Mouse (Mus musculus) frontal cortex, adult (tissue): Measurements from ENCODE around the gene Nphs1.
A peak's percentile ranks its signal among the peaks of the same experiment; 100 is the strongest.
"Not testable (repeated sequence)": the region's sequence is repeated elsewhere in the genome, so short reads cannot be mapped to it uniquely, and the experiment has no call there.

Experiments
- ATAC-seq: cut with Nextera tagmentation; 2 replicates; pipeline ENCODE4 v1.9.2; 2017; ENCODE audit warnings: mild to moderate bottlenecking, moderate library complexity, mixed read lengths; ENCODE audit not compliant: low TSS enrichment

The Nphs1 gene

DNA sequence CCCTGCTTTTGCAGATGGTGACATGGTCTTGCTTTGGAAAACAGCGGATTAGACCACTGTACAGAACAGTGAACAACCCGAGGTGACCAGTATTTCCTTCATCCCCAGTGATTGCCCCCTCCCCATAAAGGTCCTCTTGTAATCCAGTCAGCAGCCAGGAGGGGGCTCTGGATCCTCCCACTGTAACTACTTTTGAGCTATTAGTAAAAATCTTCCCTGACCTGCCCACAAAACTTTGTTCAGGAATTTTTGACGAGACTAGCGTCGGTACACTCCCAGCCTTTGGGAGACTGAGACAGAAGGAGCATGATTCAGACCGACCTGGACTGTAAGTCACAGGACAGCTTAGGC lies 32.8 kb downstream of the Nphs1 start:
- no peak for ATAC-seq

DNA sequence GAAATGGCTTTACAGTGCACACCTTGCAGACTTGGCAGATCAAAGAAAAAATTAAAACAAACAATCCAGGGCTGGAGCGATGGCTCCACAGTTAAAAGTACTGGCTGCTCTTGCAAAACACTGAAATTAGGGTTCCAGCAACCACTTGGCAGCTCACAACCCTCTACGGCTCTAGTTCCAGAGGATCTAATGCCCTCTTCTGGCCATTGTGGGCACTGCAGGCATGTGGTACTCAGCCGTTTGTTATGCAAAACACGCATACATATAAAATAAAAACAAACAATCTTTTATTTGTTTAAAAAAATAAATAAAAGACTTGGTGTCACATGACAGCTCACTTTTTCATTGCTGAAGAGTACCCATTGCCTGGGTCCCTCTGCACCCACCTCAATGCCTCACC lies 34.6 kb downstream of the Nphs1 start:
- no peak for ATAC-seq

DNA sequence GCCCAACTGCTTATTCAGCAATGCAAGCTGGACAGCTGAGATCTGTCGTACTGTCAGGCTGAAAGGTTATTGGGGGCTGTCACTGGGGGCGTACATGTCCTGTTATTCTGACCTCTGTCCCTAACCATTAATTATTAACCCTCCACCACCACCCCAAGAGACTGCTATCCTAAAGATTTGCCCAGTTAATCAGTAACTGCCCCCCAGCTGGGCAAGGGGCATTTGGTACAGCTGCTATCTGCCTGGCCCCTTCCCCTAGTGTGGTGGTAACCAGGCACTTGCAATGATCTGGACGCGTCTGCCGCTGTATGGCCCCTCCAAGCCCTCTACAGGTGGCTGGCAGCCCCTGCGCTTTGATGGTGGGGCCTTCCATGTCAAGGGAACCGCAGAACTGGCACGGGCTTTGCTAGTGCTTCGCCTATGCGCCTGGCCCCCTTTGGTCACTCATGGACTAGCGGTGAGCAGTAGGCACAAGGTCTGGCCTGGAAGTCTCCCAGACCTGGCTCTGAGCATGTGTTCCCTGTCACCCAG lies 35.4 kb downstream of the Nphs1 start, which contains the start of gene Prodh2:
Gene Prodh2, plus strand, starts transcription at position 222 of the 531 bp plus-strand sequence.
- ATAC-seq: no peak

DNA sequence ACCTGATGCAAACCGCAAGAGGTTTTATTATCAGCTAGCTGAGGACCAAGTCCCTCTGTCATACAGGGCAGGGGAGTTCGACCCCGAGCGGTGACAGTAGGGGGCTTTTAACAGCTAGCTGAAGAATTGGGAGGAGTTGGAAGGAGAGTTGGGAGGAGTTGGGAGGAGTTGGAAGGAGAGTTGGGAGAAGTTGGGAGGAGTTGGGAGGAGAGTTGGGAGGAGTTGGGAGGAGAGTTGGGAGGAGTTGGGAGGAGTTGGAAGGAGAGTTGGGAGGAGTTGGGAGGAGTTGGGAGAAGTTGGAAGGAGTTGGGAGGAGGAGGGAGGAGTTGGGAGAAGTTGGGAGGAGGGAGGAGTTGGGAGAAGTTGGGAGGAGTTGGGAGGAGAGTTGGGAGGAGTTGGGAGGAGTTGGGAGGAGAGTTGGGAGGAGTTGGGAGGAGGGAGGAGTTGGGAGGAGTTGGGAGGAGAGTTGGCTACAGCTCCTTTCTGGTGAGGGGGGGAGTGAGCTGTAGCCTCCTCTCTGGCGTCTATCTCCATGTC lies 37.5 kb downstream of the Nphs1 start:
- not testable (repeated sequence) for ATAC-seq

DNA sequence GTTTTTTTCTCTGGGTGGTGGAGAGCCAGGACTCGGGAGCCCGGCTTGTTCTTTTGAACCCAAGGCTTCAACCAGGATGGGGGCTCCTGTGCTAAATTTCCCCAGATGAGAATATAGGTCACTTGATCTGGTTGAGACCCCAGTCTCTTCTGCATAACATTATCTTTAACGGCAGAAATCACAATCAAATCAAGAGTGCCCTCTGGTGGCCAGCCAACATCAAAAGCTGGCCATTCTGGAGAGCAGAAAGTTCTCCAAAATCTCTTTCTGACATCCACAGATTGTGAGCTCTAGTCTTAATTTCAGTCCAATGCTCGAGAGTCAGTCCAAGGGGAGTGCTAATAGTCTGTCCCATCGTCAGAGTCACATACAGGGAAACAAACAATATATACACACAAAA lies 43.0 kb downstream of the Nphs1 start:
- ATAC-seq: not testable (repeated sequence)

DNA sequence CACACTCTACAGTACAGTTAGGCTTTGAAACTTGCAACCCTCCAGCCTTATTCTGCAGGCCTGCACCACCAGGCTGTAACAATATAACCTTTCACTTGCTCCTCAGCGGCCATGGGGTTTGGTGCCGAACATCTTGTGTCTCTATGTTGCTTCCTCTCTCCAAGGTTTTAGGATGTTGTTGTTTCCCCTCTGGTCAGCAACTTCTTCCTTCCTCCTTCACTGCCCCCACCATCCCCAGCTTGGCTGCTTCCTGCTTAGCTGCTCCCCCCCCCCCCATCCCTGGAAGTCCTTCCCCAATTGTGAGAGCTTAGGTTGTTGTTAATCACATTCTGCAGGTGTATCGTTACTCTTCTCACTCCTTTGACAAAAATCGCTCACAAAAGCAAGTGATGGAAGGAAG lies 49.9 kb downstream of the Nphs1 start:
- ATAC-seq: no peak

DNA sequence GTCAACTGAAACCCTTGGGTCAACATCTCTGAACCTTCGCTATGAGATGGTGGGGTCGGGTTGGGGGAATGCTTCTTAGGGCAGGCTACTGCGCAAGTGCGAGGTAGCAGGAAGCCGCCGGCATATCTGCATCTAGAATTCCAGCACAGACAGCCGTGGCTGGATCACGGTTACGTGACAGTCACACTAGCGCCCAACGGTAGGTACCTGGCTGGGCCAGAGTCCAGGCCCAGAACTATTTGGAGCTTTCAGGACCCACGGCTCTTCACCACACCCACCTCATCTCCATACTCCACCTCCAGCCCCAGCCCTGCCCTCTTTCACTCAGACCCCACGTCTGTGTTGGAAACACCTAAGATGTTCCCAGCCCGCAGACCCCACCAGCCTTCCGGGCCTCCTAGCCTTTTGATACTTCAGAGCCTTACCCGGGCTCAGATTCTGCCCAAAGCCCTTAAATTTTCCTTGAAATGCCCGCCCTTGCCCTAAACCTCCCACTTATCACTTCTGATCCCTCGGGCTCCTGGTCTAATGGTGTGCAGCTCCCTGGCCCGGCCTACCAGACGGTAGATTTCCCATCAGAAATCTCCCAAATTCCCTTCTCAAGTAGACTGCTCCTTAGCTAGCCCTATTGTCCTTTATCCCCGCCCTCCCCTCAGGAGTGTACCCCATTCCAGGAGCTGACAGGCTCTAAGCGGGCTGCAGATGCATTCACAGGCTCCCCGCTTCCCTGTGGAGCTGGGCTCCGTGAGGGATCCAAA lies 57.1 kb downstream of the Nphs1 start:
- no peak for ATAC-seq

DNA sequence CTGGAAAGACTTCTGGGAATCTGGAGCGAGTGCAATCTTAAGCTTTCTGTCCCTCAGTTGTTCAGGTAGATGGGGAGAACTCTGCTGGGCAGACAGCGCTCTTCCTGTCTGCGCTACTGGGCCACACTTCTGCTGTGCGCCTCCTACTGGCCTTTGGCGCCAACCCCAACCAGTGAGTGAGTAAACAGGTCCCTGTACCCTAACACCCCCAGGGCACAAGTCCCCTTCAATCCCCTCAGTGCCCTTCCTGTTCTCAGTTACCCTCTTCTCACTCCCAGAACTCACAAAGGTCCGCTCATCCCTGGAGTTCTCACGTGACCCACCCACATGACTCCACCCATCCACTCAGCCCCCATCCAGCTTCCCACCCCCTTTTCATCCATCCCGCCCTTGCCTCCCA lies 60.2 kb downstream of the Nphs1 start:
- ATAC-seq: no peak

DNA sequence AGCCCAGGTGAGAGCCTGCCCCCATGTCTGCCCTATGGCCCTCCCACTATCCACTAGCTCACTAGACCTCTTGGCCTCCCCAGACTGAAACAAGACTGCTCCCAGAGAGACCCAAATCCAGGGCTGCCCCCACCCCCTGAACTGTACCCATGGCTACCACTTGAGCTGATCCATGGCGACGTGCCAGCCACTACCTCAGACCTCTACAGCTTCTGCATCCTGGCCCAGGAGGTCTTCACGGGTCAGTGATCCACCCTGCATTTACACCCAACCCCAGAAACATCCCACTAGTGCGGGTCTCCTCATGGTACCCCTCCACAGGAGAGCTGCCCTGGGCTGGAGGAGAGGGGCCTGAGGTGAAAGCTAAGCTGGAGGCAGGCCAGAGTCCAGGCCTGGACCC lies 62.3 kb downstream of the Nphs1 start:
- ATAC-seq: no peak

DNA sequence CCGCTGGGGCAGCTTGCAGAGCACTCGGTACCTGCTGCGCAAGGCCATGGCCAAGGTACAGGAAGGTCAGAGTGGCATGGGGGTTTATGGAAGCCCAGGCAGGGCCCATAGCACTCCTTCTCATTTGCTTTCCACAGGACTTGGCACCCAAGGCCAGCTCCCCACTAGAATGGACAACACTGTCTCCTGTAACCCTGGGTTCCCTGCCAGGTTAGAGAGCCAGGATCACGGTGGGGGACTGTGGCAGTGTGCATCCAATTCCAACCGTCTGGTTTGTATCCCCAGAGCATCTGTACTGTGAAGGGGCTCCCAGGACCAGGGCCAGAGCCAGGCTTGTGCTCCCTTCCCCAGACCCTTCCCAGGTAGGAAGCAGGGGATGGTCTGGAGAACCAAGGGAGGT lies 62.7 kb downstream of the Nphs1 start:
- no peak for ATAC-seq

DNA sequence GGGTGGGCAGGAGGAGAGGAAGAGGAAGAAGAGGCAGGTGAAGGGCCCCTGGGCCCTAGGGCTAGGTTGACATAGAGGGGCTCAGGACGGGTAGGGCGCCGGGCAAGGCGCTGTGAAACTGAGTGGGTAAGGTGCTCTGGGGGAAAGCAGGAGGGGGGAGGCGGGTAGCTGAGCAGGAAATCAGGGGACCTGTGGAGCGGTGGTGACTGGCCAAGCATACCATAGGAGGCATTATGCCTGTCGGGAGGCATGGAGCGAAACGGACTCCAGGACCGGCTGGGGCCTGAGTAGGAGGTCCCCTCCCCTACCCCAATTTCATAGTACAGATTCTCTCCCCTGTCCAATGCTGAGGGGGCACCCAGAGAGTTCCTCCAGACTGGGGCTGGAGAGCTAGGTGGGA lies 64.8 kb downstream of the Nphs1 start:
- ATAC-seq: no peak

DNA sequence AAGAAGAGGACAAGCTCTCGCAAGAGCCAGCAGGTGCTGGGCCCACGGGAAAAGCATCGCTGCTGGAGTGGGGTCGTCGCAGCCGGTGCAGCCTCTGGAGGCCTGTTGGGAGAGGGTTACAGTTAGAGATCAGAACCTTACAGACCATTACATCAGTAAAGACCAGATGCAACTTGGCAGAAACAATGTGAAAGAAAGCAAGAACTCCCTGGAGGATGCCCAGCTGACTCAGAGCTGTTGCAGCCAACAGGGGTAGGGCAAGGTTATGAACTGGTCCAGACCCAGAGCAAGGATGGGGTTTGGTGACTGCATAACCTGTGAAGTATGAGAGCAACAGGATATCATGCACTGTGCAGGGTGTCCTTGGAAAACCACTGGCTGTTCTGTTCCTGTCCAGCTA lies 66.4 kb downstream of the Nphs1 start:
- ATAC-seq: no peak

DNA sequence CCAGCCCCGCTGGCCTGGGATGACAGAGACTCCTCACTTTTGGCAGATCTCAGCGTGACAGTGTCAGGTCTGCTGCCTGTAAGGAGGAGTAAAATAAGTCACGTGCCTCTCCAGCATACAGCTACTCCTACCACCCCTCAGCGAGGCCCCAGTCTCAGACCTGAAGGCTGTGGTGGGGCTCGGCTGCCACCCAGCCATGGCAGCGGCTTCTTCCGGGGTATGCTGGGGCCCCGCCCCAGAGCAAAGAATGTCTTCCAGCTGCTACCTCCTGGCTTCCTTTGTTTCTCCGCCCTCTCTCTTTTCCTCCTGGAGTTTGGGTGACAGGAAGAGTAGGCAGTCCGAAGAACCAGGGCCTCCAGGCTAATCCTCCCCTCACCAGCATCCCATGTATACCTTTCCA lies 67.8 kb downstream of the Nphs1 start:
- ATAC-seq: no peak

DNA sequence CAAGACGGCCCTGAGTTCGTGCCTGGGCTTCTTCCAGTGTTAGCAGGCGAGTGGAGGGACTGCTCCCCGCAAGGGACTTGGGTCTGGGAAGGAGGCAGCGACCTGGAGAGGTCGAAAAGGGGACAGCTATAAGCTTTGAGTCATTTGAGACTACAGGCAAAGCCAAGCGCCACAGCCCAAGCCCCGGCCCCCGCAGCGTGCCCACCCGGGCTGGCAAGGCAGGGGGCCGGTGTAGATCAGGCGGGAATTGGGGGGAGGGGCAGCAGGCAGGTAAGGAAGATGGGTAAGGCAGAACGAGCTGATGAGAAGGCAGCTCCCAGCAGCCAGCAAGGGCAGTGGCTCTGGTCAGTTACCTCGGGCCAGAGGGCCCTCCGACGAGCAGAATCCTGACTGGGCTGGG lies 68.3 kb downstream of the Nphs1 start:
- ATAC-seq: no peak

DNA sequence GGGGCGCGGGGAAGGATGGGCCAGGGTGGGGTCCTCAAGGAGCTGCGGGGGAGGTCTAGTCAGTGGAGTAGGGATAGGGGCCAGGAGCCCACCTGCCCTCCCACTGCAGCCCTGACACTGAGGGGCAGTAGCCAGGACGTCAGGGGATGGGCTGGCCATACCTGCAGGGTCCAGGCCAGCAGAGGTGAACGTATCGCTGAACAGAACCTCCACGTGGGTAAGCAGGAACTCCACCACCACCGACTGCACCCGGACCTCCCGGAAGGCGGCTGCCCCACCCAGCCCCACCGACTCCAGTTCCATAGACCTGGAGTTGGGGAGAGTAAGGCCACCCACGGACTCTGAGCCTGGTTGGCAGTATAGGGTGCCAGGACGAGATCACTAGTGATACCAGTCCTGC lies 68.9 kb downstream of the Nphs1 start:
- ATAC-seq: no peak

DNA sequence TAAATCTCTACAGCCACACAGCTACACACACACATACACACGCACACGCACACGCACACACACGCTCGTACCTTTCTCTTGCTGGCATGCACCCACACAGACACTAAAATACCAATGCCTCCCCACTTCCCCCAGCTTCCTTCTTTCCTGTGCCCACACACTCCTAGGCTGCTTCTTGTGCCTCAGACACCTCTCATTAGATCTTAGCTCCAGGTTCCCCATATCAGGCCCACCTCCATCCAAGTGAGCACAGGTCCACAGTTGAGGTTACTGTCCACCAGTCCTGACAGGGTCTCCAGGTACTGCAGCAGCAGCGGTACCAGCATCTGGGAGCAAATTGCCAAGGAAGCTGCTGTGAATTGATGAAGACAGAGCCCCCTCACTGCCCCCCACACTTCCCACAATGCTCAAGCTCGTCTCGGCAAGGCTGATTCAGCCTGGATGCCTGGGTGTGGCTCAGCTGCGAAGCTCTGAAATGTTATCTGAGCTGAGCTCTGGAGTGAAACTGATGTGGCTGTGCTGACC lies 73.2 kb downstream of the Nphs1 start:
- peak; percentile 27; the same call in 1 of the 2 replicates for ATAC-seq

DNA sequence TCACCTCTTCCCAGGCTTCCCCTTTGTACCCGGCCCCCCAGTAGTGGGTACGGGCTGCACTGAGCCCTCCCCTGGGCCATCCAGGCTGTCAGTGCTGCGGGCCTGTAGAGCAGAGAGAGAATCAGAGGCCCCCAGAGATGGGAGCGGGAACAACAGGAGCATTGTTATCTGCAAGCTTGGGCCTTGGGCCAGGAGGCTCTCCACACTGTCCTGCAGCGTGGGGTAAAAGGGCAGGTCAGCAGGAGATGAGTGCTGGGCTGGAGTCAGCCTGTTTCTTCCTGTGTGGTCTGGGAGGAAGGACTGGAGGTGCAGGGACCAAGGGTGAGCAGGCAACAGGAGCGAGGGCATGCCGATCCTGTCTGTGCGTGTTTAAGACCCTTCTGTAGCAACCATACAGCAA lies 74.8 kb downstream of the Nphs1 start:
- ATAC-seq: no peak

DNA sequence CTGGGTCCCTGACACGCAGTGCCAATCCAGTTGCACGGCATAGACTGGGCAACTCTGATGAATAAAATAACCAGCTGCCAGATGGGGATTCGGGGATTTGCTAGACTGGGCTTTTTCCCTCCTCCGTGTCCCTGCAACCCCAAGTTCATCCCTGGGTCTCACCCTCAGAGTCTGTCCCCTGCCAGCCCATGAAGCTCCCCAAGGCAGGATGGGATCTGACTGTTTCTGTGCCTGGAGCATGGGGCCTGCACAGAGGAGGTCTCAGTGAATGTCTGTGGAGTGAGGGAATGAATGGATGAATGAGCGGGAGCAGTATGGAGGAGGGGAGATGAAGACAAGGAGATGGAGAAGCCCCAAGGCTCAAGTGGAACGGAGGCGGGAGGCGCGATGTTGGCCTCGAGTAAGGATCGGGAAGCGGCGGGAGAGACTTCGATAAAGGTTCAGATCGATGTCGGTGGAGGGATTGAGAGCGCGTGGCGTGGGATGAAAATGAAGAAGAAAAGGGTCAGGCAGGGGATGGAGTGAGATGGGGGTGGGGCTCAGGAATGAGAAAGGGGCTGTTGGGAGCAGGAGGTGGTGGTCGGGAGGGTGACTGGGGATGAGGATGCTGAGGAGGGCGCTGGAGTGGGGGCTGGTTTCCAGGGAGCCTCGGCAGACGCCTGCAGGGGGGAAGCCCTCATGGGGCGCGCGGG lies 76.0 kb downstream of the Nphs1 start:
- 0 out of 2 replicates have a peak, but pooled peaks have one; percentile 11 for ATAC-seq

DNA sequence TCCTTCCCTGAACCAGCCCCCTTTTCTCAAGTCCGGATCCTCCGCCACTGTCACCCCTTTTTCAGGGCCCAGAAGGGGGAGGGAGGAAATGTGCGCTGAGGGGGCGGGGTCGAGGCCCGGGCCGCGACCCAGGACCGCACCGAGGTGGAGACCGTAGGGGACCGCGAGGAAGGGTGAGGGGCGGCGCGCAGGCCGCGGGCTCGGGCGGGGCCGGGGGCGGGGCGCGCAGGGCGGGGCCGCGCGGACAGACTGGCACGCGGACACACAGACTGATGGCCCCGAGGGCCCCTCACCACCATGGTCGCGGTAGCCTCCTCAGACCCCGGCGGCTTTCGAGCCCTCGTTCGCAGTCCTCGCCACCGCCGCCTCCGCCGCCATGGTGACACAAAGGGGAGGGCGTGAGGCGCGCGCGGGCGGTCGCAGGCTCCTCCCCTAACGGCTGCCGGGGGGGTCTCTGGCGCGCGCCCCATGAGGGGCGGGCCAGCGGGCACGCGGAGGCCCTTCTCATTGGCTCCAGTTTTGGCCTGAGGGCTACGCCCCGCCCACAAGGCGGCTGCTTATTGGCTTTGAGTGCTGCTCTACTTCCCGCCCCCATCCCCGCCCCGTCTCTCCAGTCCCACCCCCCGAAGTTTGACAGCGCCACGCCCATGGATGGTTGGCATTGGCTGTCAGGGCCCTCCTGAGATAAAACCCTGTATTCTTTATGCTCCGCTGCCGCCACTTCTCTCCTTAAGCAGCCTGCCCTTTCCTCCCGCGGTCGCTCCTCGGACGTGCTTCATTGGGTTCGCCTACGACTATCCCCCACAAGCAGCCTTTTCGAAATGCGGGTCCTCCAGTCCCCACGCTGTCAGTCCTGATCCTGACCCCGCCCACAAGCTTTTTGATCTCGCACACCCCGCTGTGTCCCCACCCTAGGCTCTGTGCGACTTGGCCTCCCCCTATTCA lies 76.8 kb downstream of the Nphs1 start, which contains the start of gene Arhgap33:
Gene Arhgap33, minus strand, starts transcription at position 428 of the 945 bp plus-strand sequence.
- ATAC-seq: peak; percentile 68
